Mouse (Mus musculus) forebrain, postnatal 0 days (tissue): ENCODE results near the gene Slamf9. TPM values are rescaled to one million over a fixed set of nuclear protein-coding genes. Genes with fewer than 3 reads are reported as not detected.

Experiments used
- ATAC-seq: fragments of 200-750 bp; cut with Nextera tagmentation; 2 replicates; pipeline ENCODE4 v1.8.0; 2017; ENCODE audit warnings: mild to moderate bottlenecking, moderate library complexity
- DNase-seq: peaks from one replicate; pipeline ENCODE4 v3.0.0-alpha.2; 2015
- H3K27ac ChIP-seq: fragments of 300-500 bp; sonication (generic); 2 replicates; pipeline ENCODE4 v1.5.1; 2014; ENCODE audit warnings: low read depth, mild to moderate bottlenecking, antibody characterized with exemption, low read length, moderate library complexity, mixed read lengths
- H3K27me3 ChIP-seq: fragments of 300-500 bp; sonication (generic); 2 replicates; pipeline ENCODE4 v1.6.1; 2014; ENCODE audit warnings: mild to moderate bottlenecking, low read length, mixed read lengths; ENCODE audit not compliant: insufficient read depth
- H3K36me3 ChIP-seq: fragments of 300-500 bp; sonication (generic); 2 replicates; pipeline ENCODE4 v1.6.1; 2014; ENCODE audit warnings: mild to moderate bottlenecking, moderate library complexity; ENCODE audit not compliant: insufficient read depth
- H3K4me1 ChIP-seq: fragments of 300-500 bp; sonication (generic); 2 replicates; pipeline ENCODE4 v1.6.1; 2014; ENCODE audit warnings: antibody characterized with exemption; ENCODE audit not compliant: insufficient read depth
- H3K4me2 ChIP-seq: fragments of 300-500 bp; sonication (generic); 2 replicates; pipeline ENCODE4 v1.6.1; 2014; ENCODE audit warnings: low read depth, mild to moderate bottlenecking, moderate library complexity
- H3K4me3 ChIP-seq: fragments of 300-500 bp; sonication (generic); 2 replicates; pipeline ENCODE4 v1.5.1; 2014; ENCODE audit warnings: low read depth, low read length, mixed read lengths
- H3K9ac ChIP-seq: fragments of 300-500 bp; sonication (generic); 2 replicates; pipeline ENCODE4 v1.6.1; 2014; ENCODE audit warnings: mild to moderate bottlenecking
- H3K9me3 ChIP-seq: fragments of 300-500 bp; sonication (generic); 2 replicates; pipeline ENCODE4 v1.6.1; 2016; ENCODE audit warnings: low read length
- CTCF ChIP-seq: sonication (generic); IDR thresholded peaks from 2 replicates; pipeline ENCODE4 v1.5.1; 2016; ENCODE audit warnings: antibody characterized with exemption, control low read depth, low read depth
- WGBS: fragments of 180-500 bp; shearing (Covaris S2); extraction: QIAGEN DNeasy Blood & Tissue Kit; methylation state at CpG from one replicate; pipeline ENCODE4 v1.1.7; 2014; 5-methylcytosine and 5-hydroxymethylcytosine counted together
- polyA plus RNA-seq: library from polyadenylated mRNA; unstranded; fragments of >200 nt; fragmentation: Nextera tagmentation; extraction: Ambion mirVana; gene quantifications from 2 replicates; pipeline ENCODE4 v1.2.1, GENCODE M21; 2015
- total RNA-seq: library from RNA; depleted of rRNA; stranded (reverse); fragments of >200 nt; gene quantifications from 2 replicates; pipeline ENCODE4 v1.2.3, GENCODE M21; 2014

The Slamf9 gene
- total and polyA plus RNA-seq, 2 experiments from 2014 or later: 0.30 to 0.43 TPM

GRCm38 (mm10) chr1:172450848-172451470 is 24.2 kb upstream of the Slamf9 start:
- 41% methylated on average over 17 of the region's 17 CpGs for WGBS
- Histone ChIP-seq H3K4me3 (no peak overlapping the region), H3K9ac (no peak overlapping the region), H3K4me2 (no peak overlapping the region), H3K27ac (no peak overlapping the region), H3K27me3 (no peaks in the 10 kb centered on the region), H3K4me1 (no peaks in the 10 kb centered on the region), H3K9me3 (no peaks in the 10 kb centered on the region), H3K36me3 (no peaks in the 10 kb centered on the region)
- TF ChIP-seq CTCF: no peak
- DNase-seq (no peak), ATAC-seq (no peak)

DNA sequence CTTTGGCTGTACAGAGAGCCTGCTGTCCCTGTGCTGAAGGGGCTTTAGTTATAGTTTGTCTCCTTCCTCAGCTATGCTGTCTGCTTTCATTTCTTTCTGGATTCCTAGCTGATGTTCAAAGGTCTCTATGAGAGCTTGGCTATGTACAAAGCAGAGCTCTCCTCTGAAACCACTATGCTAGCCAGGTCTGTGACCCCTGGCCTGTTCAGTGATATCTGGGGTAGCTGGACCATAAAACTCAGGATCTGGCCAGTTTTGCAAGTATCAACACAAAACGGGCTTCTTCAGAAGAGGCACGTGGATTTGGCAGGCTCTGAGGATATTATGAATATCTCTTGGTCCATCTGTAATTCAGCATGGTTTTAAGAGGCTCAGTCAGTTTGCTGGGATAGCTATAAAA is 22.2 kb upstream of the Slamf9 start:
- no peak overlapping the region for H3K9ac ChIP-seq
- no peak overlapping the region for H3K27ac ChIP-seq
- no peak for DNase-seq
- no peaks in the 10 kb centered on the region for H3K27me3 ChIP-seq
- H3K9me3 ChIP-seq: no peaks in the 10 kb centered on the region
- H3K4me3 ChIP-seq: no peak overlapping the region
- WGBS: 64% methylated on average over 2 of the region's 2 CpGs
- H3K4me2 ChIP-seq: no peak overlapping the region
- no peak for TF ChIP-seq CTCF
- H3K36me3 ChIP-seq: no peaks in the 10 kb centered on the region
- no peak for ATAC-seq
- no peaks in the 10 kb centered on the region for H3K4me1 ChIP-seq

- H3K4me2 ChIP-seq: no peak overlapping the region
- no peak overlapping the region for H3K27ac ChIP-seq
- H3K27me3 ChIP-seq: no peaks in the 10 kb centered on the region
- no peak for ATAC-seq
- no peak for DNase-seq
- H3K4me1 ChIP-seq: no peaks in the 10 kb centered on the region
- no peaks in the 10 kb centered on the region for H3K9me3 ChIP-seq
- 88% methylated on average over 2 of the region's 2 CpGs for WGBS
- H3K36me3 ChIP-seq: no peaks in the 10 kb centered on the region
- no peak for TF ChIP-seq CTCF
- H3K9ac ChIP-seq: no peak overlapping the region
- H3K4me3 ChIP-seq: no peak overlapping the region
These were observed 21.3 kb upstream of the Slamf9 start for GRCm38 (mm10) chr1:172453810-172454209.

- Histone ChIP-seq H3K9me3 (no peaks in the 10 kb centered on the region), H3K4me2 (no peak overlapping the region), H3K36me3 (no peaks in the 10 kb centered on the region), H3K9ac (no peak overlapping the region), H3K27ac (no peak overlapping the region), H3K27me3 (no peaks in the 10 kb centered on the region), H3K4me3 (no peak overlapping the region), H3K4me1 (no peaks in the 10 kb centered on the region)
- TF ChIP-seq CTCF: no peak
- ATAC-seq (no peak), DNase-seq (no peak)
- 13% methylated on average over 4 of the region's 4 CpGs for WGBS
These were observed 19.7 kb upstream of the Slamf9 start for GRCm38 (mm10) chr1:172455416-172455815.

DNA sequence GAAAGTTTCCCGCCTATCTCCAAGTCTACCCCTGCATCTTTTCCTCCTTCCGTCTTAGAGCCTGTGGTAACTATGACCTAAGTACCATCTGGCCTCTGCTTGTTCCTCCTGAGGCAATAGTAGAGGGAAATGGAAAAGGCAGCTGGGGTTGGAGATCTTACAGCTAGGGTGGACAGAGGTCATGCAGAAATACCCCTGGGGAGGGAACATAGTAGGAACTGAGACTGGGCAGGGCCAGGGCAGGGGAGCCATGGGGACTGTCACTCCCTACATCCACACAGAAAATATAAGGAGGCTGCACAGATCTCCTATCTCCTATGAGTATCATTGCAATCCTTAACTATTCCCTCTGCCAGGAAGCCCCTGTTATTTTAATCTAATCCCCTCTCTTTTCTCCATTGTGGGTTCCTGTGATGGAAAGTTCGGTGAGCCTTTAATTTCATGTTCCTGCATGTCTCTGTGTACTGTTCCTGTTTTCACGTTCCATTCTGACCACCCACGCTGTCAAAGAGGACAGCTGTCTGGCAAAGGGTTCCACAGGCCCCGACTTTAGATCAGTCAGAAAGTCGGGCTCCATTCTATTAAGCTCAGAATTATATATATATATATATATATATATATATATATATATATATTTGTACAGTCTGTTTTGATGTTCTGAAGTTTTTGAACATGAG is 19.0 kb upstream of the Slamf9 start:
- no peaks in the 10 kb centered on the region for H3K27me3 ChIP-seq
- no peaks in the 10 kb centered on the region for H3K9me3 ChIP-seq
- no peaks in the 10 kb centered on the region for H3K36me3 ChIP-seq
- ATAC-seq (no peak), DNase-seq (no peak)
- H3K27ac ChIP-seq: no peak overlapping the region
- 72% methylated on average over 7 of the region's 7 CpGs for WGBS
- H3K9ac ChIP-seq: no peak overlapping the region
- no peak for TF ChIP-seq CTCF
- H3K4me1 ChIP-seq: no peaks in the 10 kb centered on the region
- no peak overlapping the region for H3K4me2 ChIP-seq
- no peak overlapping the region for H3K4me3 ChIP-seq

- Histone ChIP-seq H3K27me3 (no peaks in the 10 kb centered on the region), H3K4me3 (no peak overlapping the region), H3K36me3 (no peaks in the 10 kb centered on the region), H3K4me1 (no peaks in the 10 kb centered on the region), H3K4me2 (no peak overlapping the region), H3K27ac (no peak overlapping the region), H3K9me3 (no peaks in the 10 kb centered on the region), H3K9ac (no peak overlapping the region)
- 90% methylated on average over 3 of the region's 3 CpGs for WGBS
- ATAC-seq (no peak), DNase-seq (no peak)
- no peak for TF ChIP-seq CTCF
These were observed 18.0 kb upstream of the Slamf9 start for GRCm38 (mm10) chr1:172457196-172457595.

DNA sequence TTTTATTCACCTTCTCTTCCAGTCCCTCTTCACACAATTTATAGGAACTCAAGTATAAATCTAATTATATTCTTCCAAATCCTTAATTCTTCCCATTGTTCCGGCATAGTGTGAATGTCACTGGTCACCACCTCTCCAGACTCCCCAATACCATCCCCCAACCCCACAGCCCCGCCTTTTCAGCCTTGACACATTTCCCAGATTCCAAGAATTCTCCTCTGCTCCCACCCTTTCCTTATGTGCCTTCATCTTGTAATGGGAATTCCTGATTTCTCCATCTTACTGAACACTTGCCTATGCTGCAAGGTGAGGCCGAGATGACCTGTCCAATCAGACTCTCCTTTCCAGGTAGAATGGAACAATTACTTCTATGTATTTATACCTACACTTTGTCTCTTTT is 17.1 kb upstream of the Slamf9 start:
- Histone ChIP-seq H3K4me3 (no peak overlapping the region), H3K4me1 (no peaks in the 10 kb centered on the region), H3K9me3 (no peaks in the 10 kb centered on the region), H3K9ac (no peak overlapping the region), H3K36me3 (no peaks in the 10 kb centered on the region), H3K27me3 (no peaks in the 10 kb centered on the region), H3K4me2 (no peak overlapping the region), H3K27ac (no peak overlapping the region)
- ATAC-seq: no peak
- no peak for DNase-seq
- no peak for TF ChIP-seq CTCF
- 89% methylated on average over 3 of the region's 3 CpGs for WGBS
